Mouse (Mus musculus) MEL (cell line): ENCODE results near the gene Cntn5. TPM values are rescaled to one million over a fixed set of nuclear protein-coding genes. Genes with fewer than 3 reads are reported as not detected.

ENCODE experiments used
- DNase-seq: peaks from one replicate; pipeline ENCODE4 v3.0.0; 2011; ENCODE audit warnings: low read depth, low spot score
- H3K27ac ChIP-seq: 2 replicates; pipeline ENCODE4 v1.5.1; 2012; ENCODE audit warnings: low read depth, mild to moderate bottlenecking, control low read depth, low read length, moderate library complexity; ENCODE audit not compliant: control insufficient read depth
- H3K27me3 ChIP-seq, 2 experiments: fragments of 150-350 bp in 1 of 2; sonication (generic) in 1 of 2; 2 replicates each; pipeline ENCODE4 v1.6.1; 2012; ENCODE audit warnings: low read length in 2 of 2, mild to moderate bottlenecking in 2 of 2, improper control_type of control experiment in 1 of 2, moderate library complexity in 1 of 2; ENCODE audit not compliant: insufficient read depth in 2 of 2, control insufficient read depth in 1 of 2
- H3K36me3 ChIP-seq, 2 experiments: 2 replicates each; pipeline ENCODE4 v1.6.1; 2012 to 2014; ENCODE audit warnings: low read length in 2 of 2, improper control_type of control experiment in 1 of 2, inconsistent platforms in 1 of 2, mild to moderate bottlenecking in 1 of 2; ENCODE audit not compliant: insufficient read depth in 2 of 2, control insufficient read depth in 1 of 2
- H3K4me1 ChIP-seq, 2 experiments: fragments of 150-350 bp in 1 of 2; sonication (generic) in 1 of 2; 2 replicates each; pipeline ENCODE4 v1.6.1; 2012; ENCODE audit warnings: low read length in 2 of 2, improper control_type of control experiment in 1 of 2, mild to moderate bottlenecking in 1 of 2; ENCODE audit not compliant: insufficient read depth in 2 of 2, control insufficient read depth in 1 of 2
- H3K4me3 ChIP-seq, 2 experiments: fragments of 150-350 bp in 1 of 2; sonication (generic) in 1 of 2; 2 replicates each; pipeline ENCODE4 v1.5.1; 2012; ENCODE audit warnings: low read depth in 2 of 2, low read length in 2 of 2, mild to moderate bottlenecking in 2 of 2, moderate library complexity in 2 of 2, control low read depth in 1 of 2, improper control_type of control experiment in 1 of 2; ENCODE audit not compliant: control insufficient read depth in 1 of 2, insufficient read depth in 1 of 2
- H3K79me2 ChIP-seq: 2 replicates; pipeline ENCODE4 v1.6.1; 2012; ENCODE audit warnings: mild to moderate bottlenecking, low read length, moderate library complexity; ENCODE audit not compliant: control insufficient read depth, poor library complexity, insufficient read depth
- H3K9ac ChIP-seq: 2 replicates; pipeline ENCODE4 v1.6.1; 2012; ENCODE audit warnings: low read depth, mild to moderate bottlenecking, control low read depth, low read length, moderate library complexity; ENCODE audit not compliant: control insufficient read depth, poor library complexity, severe bottlenecking
- H3K9me3 ChIP-seq: fragments of 150-350 bp; sonication (generic); replicated peaks from 2 replicates; pipeline ENCODE4 v1.6.1; 2012; ENCODE audit warnings: mild to moderate bottlenecking, low read length, improper control_type of control experiment, moderate library complexity; ENCODE audit not compliant: insufficient read depth
- BHLHE40 ChIP-seq: IDR thresholded peaks from 2 replicates; pipeline ENCODE4 v1.6.1; 2012; ENCODE audit warnings: low read depth, mild to moderate bottlenecking, inconsistent platforms, low read length, improper control_type of control experiment, borderline replicate concordance
- CHD1 ChIP-seq: IDR thresholded peaks from 2 replicates; pipeline ENCODE4 v1.6.1; 2012; ENCODE audit warnings: low read depth, mild to moderate bottlenecking, inconsistent platforms, low read length, improper control_type of control experiment
- CHD2 ChIP-seq: IDR thresholded peaks from 2 replicates; pipeline ENCODE4 v1.6.1; 2011; ENCODE audit warnings: low read length, improper control_type of control experiment
- CTCF ChIP-seq, 3 experiments: IDR thresholded peaks in 2 of 3; conservative IDR thresholded peaks in 1 of 3; 2 replicates each; pipeline ENCODE4 v1.5.1; 2011 to 2012; ENCODE audit warnings: low read length in 3 of 3, low read depth in 2 of 3, mild to moderate bottlenecking in 2 of 3, improper control_type of control experiment in 1 of 3, inconsistent platforms in 1 of 3, mixed read lengths in 1 of 3, moderate library complexity in 1 of 3; ENCODE audit not compliant: control insufficient read depth in 1 of 3, insufficient read depth in 1 of 3, poor library complexity in 1 of 3, severe bottlenecking in 1 of 3
- EP300 ChIP-seq, 2 experiments: IDR thresholded peaks; 2 replicates each; pipeline ENCODE4 v1.6.1; 2011; ENCODE audit warnings: improper control_type of control experiment in 2 of 2, low read length in 2 of 2, low read depth in 1 of 2, mild to moderate bottlenecking in 1 of 2
- GABPA ChIP-seq: IDR thresholded peaks from 2 replicates; pipeline ENCODE4 v1.6.1; 2012; ENCODE audit warnings: low read depth, mild to moderate bottlenecking, inconsistent platforms, low read length, improper control_type of control experiment, moderate library complexity
- HCFC1 ChIP-seq: IDR thresholded peaks from 2 replicates; pipeline ENCODE4 v1.6.1; 2012; ENCODE audit warnings: low read depth, mild to moderate bottlenecking, inconsistent platforms, low read length, improper control_type of control experiment, moderate library complexity
- JUND ChIP-seq: IDR thresholded peaks from 2 replicates; pipeline ENCODE4 v1.6.1; 2011; ENCODE audit warnings: low read depth, mild to moderate bottlenecking, improper control_type of control experiment, low read length
- KAT2A ChIP-seq: conservative IDR thresholded peaks from 2 replicates; pipeline ENCODE4 v1.6.1; 2012; ENCODE audit warnings: low read depth, low read length, improper control_type of control experiment, inconsistent platforms
- MAFK ChIP-seq: IDR thresholded peaks from 2 replicates; pipeline ENCODE4 v1.6.1; 2011; ENCODE audit warnings: low read depth, mild to moderate bottlenecking, low read length, improper control_type of control experiment, borderline replicate concordance
- MAX ChIP-seq: IDR thresholded peaks from 2 replicates; pipeline ENCODE4 v1.6.1; 2011; ENCODE audit warnings: low read length, improper control_type of control experiment
- MAZ ChIP-seq: IDR thresholded peaks from 2 replicates; pipeline ENCODE4 v1.6.1; 2012; ENCODE audit warnings: low read depth, mild to moderate bottlenecking, inconsistent platforms, low read length, improper control_type of control experiment
- MXI1 ChIP-seq: IDR thresholded peaks from 2 replicates; pipeline ENCODE4 v1.6.1; 2011; ENCODE audit warnings: mild to moderate bottlenecking, low read depth, low read length, improper control_type of control experiment
- MYB ChIP-seq: IDR thresholded peaks from 2 replicates; pipeline ENCODE4 v1.6.1; 2011; ENCODE audit warnings: mild to moderate bottlenecking, low read depth, low read length, improper control_type of control experiment
- MYC ChIP-seq: IDR thresholded peaks from 2 replicates; pipeline ENCODE4 v1.6.1; 2011; ENCODE audit warnings: low read depth, mild to moderate bottlenecking, low read length, improper control_type of control experiment, moderate library complexity
- NELFE ChIP-seq: IDR thresholded peaks from 2 replicates; pipeline ENCODE4 v1.6.1; 2011; ENCODE audit warnings: low read depth, low read length, improper control_type of control experiment
- POLR2A ChIP-seq, 2 experiments: IDR thresholded peaks; 2 replicates each; pipeline ENCODE4 v1.6.1; 2011 to 2012; ENCODE audit warnings: low read length in 2 of 2, mild to moderate bottlenecking in 2 of 2, control low read depth in 1 of 2, improper control_type of control experiment in 1 of 2, low read depth in 1 of 2, moderate library complexity in 1 of 2; ENCODE audit not compliant: control insufficient read depth in 1 of 2, insufficient read depth in 1 of 2, poor library complexity in 1 of 2
- POLR2AphosphoS5 ChIP-seq: IDR thresholded peaks from 2 replicates; pipeline ENCODE4 v1.6.1; 2012; ENCODE audit warnings: low read depth, borderline replicate concordance, mild to moderate bottlenecking, inconsistent platforms, low read length, moderate library complexity, mixed read lengths
- SIN3A ChIP-seq: IDR thresholded peaks from 2 replicates; pipeline ENCODE4 v1.6.1; 2012; ENCODE audit warnings: low read length, improper control_type of control experiment, inconsistent platforms
- SMC3 ChIP-seq: IDR thresholded peaks from 2 replicates; pipeline ENCODE4 v1.6.1; 2011; ENCODE audit warnings: low read depth, low read length, improper control_type of control experiment
- TAL1 ChIP-seq: IDR thresholded peaks from 2 replicates; pipeline ENCODE4 v1.6.1; 2012; ENCODE audit warnings: mild to moderate bottlenecking, inconsistent platforms, low read length, moderate library complexity, mixed read lengths
- TCF12 ChIP-seq: IDR thresholded peaks from 2 replicates; pipeline ENCODE4 v1.6.1; 2014; ENCODE audit warnings: low read depth, mild to moderate bottlenecking, inconsistent platforms, low read length, improper control_type of control experiment, moderate library complexity
- UBTF ChIP-seq: IDR thresholded peaks from 2 replicates; pipeline ENCODE4 v1.6.1; 2012; ENCODE audit warnings: low read depth, mild to moderate bottlenecking, inconsistent platforms, low read length, improper control_type of control experiment, moderate library complexity, borderline replicate concordance; ENCODE audit not compliant: insufficient read depth
- USF1 ChIP-seq: IDR thresholded peaks from 2 replicates; pipeline ENCODE4 v1.6.1; 2014; ENCODE audit warnings: low read depth, mild to moderate bottlenecking, inconsistent platforms, low read length, improper control_type of control experiment, moderate library complexity
- ZKSCAN1 ChIP-seq: IDR thresholded peaks from 2 replicates; pipeline ENCODE4 v1.6.1; 2012; ENCODE audit warnings: low read depth, mild to moderate bottlenecking, inconsistent platforms, low read length, improper control_type of control experiment, moderate library complexity
- ZMIZ1 ChIP-seq: IDR thresholded peaks from 2 replicates; pipeline ENCODE4 v1.6.1; 2012; ENCODE audit warnings: low read depth, mild to moderate bottlenecking, inconsistent platforms, low read length, improper control_type of control experiment, moderate library complexity
- polyA plus RNA-seq, 2 experiments: library from polyadenylated mRNA; stranded (reverse) in 1 of 2; unstranded in 1 of 2; fragments of >175 nt in 1 of 2; fragments of >200 nt in 1 of 2; gene quantifications; 2 replicates each; pipeline versions ENCODE4 v1.2.1 to v1.2.4; 2012; ENCODE audit warnings: low replicate concordance in 2 of 2, low read depth in 1 of 2; ENCODE audit not compliant: insufficient read length in 2 of 2, insufficient read depth in 1 of 2, missing spikeins in 1 of 2
- total RNA-seq: library from RNA; depleted of rRNA; stranded (reverse); fragments of 300-350 nt; gene quantifications from 2 replicates; pipeline ENCODE4 v1.2.3, GENCODE M21; 2012

Cntn5 gene
- total and polyA plus RNA-seq, 3 experiments: not detected

DNA sequence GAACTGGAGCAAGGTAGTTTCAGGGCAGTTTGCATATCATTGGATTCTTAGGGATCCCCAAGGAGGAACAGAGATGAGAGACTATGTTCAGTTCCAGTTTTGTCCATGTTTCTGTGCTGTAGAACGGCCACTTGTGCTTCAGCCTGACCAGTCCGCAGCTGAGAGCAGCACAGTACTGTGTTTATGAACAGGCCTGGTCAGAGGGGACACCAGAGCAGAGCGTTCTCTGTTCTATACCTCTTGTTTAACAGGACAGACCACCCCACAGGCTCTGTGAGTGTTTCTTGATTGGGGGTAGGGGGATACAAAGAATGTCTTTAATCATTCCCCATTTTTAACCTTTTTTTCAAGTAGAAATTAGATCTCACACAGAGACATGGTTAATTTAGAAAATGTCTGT is 984.0 kb downstream of the Cntn5 start:
- H3K9me3 ChIP-seq: no peaks in the 10 kb centered on the region
- TF ChIP-seq MXI1 (no peak), ZMIZ1 (no peak), POLR2A (IDR thresholded peaks at IDR 0.05; ENCODE audit: control insufficient read depth in 1 of 2, insufficient read depth in 1 of 2, low read depth in 1 of 2, low read length in 2 of 2, poor library complexity in 1 of 2) (no peak), MAX (no peak), KAT2A (no peak), CHD2 (no peak), ZKSCAN1 (no peak), CHD1 (no peak), EP300 (IDR thresholded peaks at IDR 0.05; ENCODE audit: low read depth in 1 of 2, low read length in 2 of 2) (no peak), CTCF (IDR thresholded peaks at IDR 0.05 in 2 of 3, conservative IDR thresholded peaks at IDR 0.05 in 1 of 3; ENCODE audit: control insufficient read depth in 1 of 3, insufficient read depth in 1 of 3, low read depth in 2 of 3, low read length in 3 of 3, poor library complexity in 1 of 3, severe bottlenecking in 1 of 3) (no peak), TCF12 (no peak), UBTF (no peak), JUND (no peak), HCFC1 (no peak), BHLHE40 (no peak), POLR2AphosphoS5 (no peak), USF1 (no peak), MAZ (no peak), NELFE (no peak)
- TF ChIP-seq, all 39 proteins: peak for 0
- Histone ChIP-seq H3K9ac (no peak overlapping the region), H3K27me3 (no peaks in the 10 kb centered on the region), H3K36me3 (no peaks in the 10 kb centered on the region), H3K79me2 (no peaks in the 10 kb centered on the region), H3K4me1 (no peaks in the 10 kb centered on the region), H3K27ac (no peak overlapping the region), H3K4me3 (no peak overlapping the region)
- DNase-seq: no peak

DNA sequence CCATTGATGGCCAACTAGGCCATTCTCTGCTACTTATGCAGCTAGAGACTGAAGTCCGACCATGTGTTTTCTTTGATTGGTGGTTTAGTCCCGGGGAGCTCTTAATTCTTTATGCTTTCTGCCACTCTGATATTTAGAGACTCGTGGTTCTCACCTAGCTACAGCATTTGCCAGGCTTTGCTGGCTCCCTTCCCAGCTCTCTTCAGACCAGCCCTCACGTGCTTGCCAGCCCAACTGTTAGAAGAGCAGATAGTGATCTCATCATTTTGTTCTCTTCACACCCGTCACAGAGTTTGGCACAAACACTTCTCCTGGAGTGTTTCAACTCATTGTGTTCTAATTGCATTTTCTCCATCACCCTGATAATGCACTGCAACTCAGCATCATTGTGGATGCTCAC is 1005.5 kb downstream of the Cntn5 start:
- no peaks in the 10 kb centered on the region for H3K9me3 ChIP-seq
- no peak overlapping the region for H3K4me3 ChIP-seq
- DNase-seq: no peak
- H3K4me1 ChIP-seq: no peaks in the 10 kb centered on the region
- no peak overlapping the region for H3K9ac ChIP-seq
- H3K36me3 ChIP-seq: no peaks in the 10 kb centered on the region
- no peaks in the 10 kb centered on the region for H3K79me2 ChIP-seq
- no peak for TF ChIP-seq POLR2AphosphoS5
- no peak for TF ChIP-seq HCFC1
- TF ChIP-seq POLR2A (IDR thresholded peaks at IDR 0.05; ENCODE audit: control insufficient read depth in 1 of 2, insufficient read depth in 1 of 2, low read depth in 1 of 2, low read length in 2 of 2, poor library complexity in 1 of 2): no peak
- TF ChIP-seq UBTF: no peak
- no peak for TF ChIP-seq SMC3
- TF ChIP-seq SIN3A: no peak
- TF ChIP-seq ZMIZ1: no peak
- no peak for TF ChIP-seq GABPA
- no peak for TF ChIP-seq MAZ
- TF ChIP-seq MAFK: no peak
- no peak for TF ChIP-seq MYC
- TF ChIP-seq TAL1: no peak
- TF ChIP-seq MYB: no peak
- TF ChIP-seq, all 39 proteins: peak for 0
- H3K27me3 ChIP-seq: no peaks in the 10 kb centered on the region
- H3K27ac ChIP-seq: no peak overlapping the region
